Mouse (Mus musculus): ENCODE results near the gene Gm10073.
A peak's percentile ranks its signal among the peaks of the same experiment; 100 is the strongest.

Gene Gm10073

DNA sequence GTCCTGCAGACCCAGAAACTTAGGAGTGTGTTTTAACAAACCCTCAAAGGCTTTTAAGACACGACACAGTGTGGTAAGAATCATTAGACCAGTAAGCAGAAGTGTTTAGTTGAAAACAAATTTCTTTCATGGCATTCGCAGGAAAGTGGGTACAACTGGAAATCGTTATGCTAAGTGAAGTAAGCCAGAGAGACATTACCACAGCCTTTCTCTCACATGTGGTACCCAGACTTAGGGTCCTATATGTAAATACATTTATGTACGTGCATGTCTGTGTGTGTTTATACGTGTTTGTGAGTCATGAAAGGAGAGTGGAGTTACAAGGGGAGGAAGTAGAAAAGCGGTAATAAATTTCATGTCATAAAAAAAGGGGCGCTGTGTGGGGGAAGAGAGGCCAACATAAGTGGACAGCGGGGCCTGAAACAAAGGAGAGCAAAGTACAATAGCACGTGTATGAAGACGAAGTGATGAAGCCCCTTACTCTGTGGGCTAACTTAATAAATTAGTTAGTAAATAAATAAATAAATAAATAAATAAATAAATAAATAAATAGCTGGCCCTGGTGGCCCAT is 24.8 kb downstream of the Gm10073 start:
- DNase-seq, result no peak

DNA sequence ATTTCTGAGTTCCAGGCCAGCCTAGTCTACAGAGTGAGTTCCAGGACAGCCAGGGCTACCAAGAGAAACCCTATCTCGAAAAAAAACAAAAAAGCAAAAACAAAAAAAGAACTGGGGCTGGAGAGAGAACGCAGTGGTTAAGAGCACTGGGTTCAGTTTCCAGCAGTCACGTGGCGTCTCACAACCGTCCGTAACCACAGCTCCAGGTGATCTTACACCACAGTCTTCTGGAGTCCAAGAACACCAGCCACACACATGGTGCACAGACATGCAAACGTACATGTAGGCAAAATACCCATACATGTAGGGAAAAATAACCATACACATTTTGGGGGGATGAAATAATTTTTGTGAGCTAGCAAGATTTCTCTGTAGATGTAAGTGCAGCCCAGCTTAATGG is 26.5 kb downstream of the Gm10073 start:
- DNase-seq, result peak; percentile 16

DNA sequence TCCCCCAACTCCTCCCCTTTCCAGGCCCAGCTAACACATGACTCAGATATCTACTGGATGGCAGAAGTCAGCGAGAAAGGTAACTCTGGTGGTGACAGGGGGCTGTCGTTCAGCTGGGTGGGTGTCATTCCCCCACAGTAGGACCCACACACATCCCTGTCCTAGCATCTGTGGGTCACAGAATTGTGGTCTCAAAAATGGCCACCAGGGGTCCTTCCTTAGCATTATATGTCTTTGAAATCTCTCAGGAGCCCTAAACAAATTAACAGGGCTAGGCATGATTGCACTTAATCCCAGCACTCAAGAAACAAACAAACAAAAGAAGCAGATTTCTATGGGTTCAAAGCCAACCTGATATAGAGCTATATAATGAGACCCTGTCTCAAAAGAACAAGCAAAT is 28.1 kb downstream of the Gm10073 start:
- DNase-seq, result peak; percentile 32

DNA sequence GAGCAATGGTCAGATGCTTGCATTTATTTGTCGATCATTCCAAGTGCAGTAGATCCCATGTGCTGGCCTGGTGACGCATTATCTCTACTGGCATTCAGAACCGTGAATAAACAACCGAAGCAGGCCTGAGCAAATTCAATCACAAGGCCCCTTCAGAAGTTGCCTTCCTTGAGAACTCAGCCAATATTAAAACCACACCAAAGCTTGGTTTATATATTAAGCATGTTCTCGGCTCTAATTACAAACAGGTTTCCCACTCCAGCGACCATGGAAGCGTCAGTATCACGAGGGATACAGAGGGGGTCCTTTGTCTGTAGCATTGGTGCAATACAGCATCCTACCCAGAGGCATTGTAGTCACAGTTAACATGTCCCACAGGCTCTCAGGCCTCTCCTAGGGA is 30.2 kb downstream of the Gm10073 start:
- no peak for DNase-seq

DNA sequence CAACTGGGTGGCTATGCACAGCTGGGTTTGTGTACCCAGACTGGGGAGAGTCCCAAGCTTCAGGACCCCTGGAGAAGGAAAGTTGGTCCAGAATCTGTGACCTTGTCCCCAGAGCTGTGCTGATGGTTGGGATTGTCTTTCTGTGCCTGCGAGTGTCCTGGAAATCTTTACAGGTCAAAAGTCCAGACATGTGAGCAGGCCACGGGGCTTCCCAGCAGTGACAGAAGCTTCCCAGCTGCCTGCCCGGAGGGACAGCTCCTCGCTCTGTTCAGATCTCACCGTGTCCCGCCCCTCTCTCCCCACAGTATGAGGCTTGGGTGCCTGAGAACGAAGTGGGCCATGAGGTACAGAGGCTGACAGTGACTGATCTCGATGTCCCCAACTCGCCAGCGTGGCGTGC is 32.3 kb downstream of the Gm10073 start:
- no peak for DNase-seq

DNA sequence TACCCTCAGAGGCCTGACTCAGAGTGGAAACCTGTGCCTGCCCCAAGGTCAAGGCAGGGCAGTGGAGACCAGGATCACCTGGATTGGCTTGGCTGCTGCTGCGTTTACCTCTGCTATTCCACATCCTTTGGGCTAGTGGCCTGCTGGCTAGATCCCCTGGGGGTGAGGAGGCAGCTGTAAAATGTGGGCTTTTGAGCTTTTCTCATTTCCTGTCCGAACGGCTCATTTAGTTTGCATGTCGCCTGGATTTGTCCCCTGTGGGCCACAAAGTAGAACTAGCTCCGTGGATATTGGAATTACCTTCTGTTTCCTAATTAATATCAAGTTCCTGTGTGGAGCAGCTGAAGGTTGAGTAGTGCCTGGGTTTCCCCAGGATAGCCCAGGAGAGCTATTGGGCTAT is 34.1 kb downstream of the Gm10073 start:
- DNase-seq, result no peak

DNA sequence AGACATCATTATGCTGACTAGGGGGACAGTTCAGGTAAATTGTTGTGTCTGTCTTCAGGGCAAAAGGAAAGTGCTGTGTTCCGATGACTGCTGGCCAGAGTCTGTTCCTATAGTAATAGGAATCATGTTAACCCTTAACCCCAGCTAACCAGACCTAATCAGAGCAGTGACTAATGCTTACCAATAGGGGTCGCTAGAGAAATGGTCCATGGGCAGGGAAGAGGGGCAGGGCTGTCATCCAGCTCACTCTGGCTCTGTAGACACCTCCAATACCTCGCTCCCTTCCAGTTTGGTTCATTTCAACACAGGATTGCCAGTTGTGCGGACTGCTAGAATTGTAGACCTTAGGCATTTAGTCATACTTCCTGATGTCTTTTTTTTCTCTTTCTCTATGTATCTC is 37.8 kb downstream of the Gm10073 start:
- DNase-seq, result no peak

DNA sequence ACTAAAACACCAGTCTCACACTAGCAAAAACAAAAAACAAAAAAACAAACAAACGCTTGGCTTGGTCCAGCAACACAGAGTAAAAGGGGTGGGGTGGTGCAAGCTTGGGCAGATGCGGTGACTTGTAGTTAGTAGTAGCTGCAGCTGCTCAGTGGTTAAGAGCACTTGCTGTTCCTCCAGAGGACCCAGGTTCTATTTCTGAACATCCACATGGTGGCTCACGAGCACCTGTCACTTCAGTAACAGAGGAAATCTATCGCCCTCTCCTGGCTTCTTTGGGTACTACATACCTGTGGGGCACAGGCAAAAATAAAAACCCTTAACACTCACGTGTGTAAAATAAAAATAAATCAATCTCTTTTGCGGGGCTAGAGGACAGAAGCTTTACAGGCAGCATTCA is 38.8 kb downstream of the Gm10073 start:
- peak; percentile 73 for DNase-seq

DNA sequence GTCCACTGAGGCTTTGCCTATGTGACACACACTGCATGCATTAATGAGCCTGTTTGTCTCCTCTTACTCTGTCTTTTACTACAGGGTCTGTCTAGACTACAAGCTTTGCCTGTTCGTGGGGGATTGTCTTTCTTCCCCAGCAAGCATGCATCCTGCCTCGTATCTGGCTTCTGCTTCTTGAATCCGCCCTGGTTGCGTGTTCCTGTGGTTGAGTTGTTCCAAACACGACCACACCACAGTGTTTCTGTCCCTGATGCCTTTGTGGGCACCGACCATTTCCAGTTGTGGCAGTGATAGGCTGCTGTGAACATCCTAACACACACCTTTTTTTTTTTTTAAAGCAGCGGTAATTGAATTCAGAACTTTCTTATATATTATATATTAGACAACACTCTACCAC is 39.6 kb downstream of the Gm10073 start:
- DNase-seq, result no peak

DNA sequence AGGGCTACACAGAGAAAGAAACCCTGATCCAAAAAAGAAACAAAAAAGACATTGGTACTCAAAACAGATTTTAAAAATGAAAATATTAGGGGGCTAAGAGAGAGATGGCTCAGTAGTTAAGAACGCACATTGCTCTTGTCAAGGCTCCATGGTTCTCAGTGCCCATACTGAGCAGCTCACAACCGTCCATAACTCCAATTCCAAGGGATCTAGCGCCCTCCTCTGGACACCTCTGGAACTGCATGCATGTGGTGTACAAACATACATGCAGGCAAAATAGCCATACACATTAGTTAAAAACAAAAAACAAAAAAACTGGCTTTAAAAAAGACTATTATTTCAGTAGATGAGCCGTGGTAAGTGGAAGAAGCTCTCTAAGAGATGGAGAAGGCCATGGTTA is 42.7 kb downstream of the Gm10073 start:
- no peak for DNase-seq

DNA sequence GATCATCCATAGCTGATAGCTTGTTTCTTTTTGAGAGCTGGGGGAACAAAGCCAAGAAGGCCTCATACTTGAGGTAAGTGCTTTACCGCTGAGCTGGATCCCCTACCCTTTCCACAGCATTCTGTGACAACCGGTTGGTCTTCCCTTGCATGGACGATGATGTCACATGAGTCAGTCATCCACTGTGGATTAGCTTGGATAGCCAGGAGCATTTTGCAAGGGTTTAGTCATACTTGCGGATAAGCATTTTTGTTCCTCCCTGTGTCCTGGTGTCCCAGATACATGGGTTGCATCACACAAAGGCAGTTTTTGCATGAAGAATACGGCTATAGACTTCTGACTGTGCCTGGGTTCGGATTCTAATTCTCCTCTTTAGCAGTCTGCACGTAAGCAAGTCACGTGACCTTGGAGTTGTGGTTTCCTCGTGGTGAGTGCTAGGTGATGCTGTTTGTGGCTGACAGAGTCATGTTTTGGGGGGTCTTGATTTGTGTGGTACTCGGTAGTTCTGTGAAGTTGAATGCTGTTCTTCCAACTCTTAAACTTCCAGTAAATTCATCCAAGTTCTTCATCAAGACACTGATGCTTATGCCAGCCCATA is 43.3 kb downstream of the Gm10073 start:
- no peak for DNase-seq

DNA sequence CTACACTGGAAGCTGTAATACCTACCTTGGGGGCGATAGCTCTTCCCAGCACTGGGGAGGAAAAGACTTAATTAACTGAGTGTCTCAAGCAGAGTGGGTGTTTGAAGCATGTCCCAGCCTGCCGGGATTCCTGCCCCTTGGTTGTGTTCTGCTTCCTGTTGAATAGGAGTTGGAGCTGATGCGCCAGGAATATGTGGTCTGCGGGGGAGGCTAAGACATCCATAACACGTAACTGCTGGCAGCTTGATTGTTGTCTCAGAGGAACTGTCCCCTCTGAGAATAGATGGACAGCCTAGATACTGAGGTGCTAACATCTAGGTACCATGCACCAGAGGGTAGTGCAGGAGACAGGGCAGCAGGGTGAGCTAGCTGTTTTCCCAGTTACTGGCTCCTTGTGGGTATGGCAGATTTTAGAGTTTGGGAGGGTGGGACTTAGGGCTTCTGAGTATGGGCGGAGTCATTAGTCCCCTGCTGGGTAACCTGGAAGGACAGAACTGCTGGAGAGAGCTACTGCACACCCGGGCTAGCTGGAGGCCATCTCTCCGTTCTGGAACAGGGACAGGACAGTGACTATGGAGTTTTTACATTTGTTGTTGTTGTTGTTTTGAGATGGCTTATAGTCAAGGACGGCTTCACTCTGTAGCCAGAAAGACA is 44.5 kb downstream of the Gm10073 start:
- no peak for DNase-seq

DNA sequence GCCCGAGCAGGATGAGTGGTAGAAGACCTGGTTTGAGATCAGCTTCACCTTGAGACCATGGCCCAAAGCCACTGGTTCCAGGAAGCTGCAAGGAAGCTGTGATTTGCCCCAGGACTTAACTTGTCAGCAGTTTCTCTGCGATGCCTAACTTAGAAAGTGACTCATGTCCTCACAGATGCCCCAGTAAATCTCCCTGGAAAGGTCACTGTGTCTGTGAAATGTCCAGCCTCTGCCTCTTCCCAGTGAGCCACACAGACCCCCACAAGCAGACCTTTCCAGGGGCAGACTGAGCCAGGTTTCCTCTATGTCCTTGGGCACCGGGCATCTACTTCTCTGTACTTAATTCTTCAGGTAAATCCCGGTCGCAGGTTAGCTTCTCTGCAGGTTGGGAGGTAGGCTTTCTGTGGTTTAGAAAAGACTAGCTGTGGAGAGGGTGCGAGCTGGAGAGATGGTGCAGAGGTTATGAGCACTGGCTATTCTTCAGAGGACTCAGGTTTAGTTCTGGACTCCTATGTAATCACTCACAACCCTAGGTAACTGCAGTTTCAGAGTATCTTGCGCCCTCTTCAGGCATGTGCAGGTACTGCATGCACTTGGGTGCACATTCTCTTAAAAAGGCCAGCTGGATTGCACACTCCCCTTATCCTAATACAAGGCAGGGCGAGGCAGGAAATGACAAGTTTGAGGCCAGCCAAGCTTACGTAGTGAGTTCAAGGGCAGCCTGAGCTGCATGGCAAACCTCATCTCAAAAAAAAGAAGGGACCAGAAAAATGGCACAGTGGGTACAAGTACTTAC is 45.8 kb downstream of the Gm10073 start:
- DNase-seq, result peak; percentile 18

DNA sequence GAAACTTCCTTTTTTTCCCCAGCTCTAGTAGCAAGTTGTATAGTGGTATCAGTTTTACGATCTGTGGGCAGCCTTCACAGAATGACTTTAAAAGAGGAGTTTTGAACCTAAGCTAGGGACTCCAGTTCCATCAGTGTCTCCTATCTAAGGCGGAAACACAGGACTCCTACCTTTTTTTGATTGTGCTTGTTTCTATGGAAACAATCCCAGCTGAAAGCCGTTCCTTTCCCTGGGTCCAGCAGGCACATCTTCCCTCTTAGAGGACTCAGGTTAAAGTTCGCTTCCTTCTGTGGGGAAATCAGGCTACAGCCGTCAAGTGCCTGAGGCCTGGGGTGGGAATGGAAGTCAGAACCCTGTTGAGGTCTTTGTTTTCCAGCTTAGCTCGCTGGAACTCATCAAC is 46.5 kb downstream of the Gm10073 start:
- DNase-seq, result no peak

All from thymus, postnatal 14 days (tissue).